Mouse (Mus musculus) thymus, postnatal 0 days (tissue): ENCODE measurements around the gene Cd27. TPM values are rescaled to one million over a fixed set of nuclear protein-coding genes. Genes with fewer than 3 reads are reported as not detected.
"Not testable (repeated sequence)": the region's sequence is repeated elsewhere in the genome, so short reads cannot be mapped to it uniquely, and the experiment has no call there.

Experiments used
- DNase-seq: peaks from one replicate; pipeline ENCODE4 v3.0.0-alpha.2; 2015; ENCODE audit warnings: low spot score
- polyA plus RNA-seq: library from polyadenylated mRNA; unstranded; fragments of >200 nt; fragmentation: Nextera tagmentation; extraction: Ambion mirVana; gene quantifications from 2 replicates; pipeline ENCODE4 v1.2.1, GENCODE M21; 2015

The Cd27 gene
- 175 and 252 TPM in 2 replicates for polyA plus RNA-seq

DNA sequence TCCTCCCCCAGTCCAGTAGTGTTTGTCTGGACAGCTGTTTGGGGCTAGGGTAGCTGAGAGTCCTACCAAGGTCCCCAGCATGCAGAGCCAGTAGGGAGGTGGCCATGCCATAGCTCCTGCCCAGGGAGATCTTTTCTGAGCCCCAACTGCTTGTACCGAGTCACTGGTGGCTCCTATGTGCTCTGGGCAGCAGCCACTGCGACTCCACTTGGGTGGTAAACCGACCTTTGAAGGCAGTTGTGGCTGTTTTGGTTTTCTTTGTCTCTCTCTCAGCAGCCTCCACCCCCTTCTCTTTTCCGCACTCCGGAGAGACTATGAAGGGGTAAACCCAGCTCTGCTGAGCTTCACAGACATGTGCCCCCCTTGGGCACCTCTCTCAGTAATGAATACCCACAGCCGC is at the start of gene Cd27:
TSS of gene Cd27 (minus strand) at position 229 of the 400 bp plus-strand sequence.
- peak; percentile 83 for DNase-seq

DNA sequence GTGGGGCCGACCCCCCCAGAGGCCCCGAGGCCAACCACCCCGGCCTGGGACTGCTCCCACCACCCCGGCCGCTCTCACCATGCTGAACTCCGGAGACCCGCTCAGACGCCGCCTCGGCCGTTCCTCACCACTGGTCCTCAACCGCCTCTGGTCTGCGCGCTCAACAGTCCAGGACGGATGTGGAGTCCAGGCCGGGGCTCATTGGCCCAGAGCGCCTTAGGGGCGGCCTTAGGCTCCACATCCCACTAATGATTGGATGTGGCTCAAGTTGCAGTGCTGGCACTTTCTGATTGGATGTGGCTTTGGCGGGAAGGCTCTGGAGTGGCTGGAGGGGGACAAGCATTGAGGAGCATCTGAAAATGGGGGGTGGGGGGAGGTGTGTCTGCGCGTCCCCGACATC is 49.1 kb upstream of the Cd27 start, which contains the start of gene Tuba3a:
TSS of gene Tuba3a (minus strand) at position 153 of the 400 bp plus-strand sequence.
- no peak for DNase-seq

- DNase-seq: no peak
These were observed 47.9 kb upstream of the Cd27 start for GRCm38 (mm10) chr6:125284751-125285150.

- no peak for DNase-seq
These were observed 47.4 kb upstream of the Cd27 start for GRCm38 (mm10) chr6:125284250-125284649.

- not testable (repeated sequence) for DNase-seq
These were observed 45.9 kb upstream of the Cd27 start for GRCm38 (mm10) chr6:125282721-125283120.

- DNase-seq: no peak
These were observed 42.9 kb upstream of the Cd27 start for GRCm38 (mm10) chr6:125279729-125280128.

DNA sequence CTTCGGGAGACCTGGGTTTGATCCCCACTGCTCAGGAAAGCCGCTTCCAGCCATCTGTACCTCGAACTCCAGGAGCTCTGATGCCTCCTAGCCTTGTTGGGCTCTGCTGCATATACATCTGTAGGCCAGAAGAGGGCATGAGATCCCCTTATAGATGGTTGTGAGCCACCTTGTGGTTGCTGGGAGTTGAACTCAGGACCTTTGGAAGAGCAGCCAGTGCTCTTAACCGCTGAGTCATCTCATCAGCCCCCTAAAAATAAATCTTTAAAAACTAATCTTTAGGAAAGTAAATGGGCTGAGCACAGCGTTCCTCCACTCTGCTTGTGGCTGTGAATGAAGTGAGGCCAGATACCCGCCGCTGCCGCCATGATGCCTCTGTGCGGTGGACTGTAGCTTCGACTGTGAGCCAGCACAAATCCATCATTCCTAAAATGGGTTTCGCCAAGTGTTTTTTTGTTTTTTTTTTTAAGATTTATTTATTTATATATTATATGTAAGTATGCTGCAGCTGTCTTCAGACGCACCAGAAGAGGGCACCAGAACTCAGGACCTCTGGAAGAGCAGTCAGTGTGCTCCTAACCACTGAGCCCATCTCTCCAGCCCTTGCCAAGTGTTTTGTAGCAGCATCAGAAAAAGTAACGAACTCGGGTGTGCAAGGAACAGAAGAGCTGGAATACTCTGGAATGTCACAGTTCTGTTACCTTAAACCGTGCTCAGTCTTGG is 38.2 kb upstream of the Cd27 start:
- DNase-seq: peak; percentile 61

GRCm38 (mm10) chr6:125272228-125272785 is 35.5 kb upstream of the Cd27 start:
- no peak for DNase-seq

GRCm38 (mm10) chr6:125271455-125272227 is 34.8 kb upstream of the Cd27 start:
- DNase-seq: peak; percentile 85

- no peak for DNase-seq
These were observed 32.0 kb upstream of the Cd27 start for GRCm38 (mm10) chr6:125268799-125269198.

DNA sequence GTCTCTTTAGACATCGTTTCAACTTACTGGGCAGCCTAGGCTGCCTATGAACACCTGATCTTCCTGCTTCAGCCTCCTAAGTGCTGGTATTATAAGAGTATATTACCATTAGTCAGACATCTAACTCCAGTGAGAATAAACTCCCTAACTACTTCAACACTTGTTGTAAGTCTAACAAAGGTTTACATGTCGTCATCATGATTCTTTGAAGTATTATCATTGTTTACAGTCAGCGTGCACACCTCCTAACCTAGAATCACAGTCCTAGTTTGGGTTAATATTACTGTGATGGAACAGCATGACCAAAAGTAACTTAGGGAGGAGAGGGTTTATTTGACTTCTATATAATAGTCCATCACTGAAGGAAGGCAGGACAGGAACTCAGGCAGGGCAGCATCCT is 30.7 kb upstream of the Cd27 start:
- DNase-seq: no peak

- DNase-seq: not testable (repeated sequence)
These were observed 29.8 kb upstream of the Cd27 start for GRCm38 (mm10) chr6:125266600-125266999.

GRCm38 (mm10) chr6:125266091-125266490 is 29.3 kb upstream of the Cd27 start:
- DNase-seq: no peak

DNA sequence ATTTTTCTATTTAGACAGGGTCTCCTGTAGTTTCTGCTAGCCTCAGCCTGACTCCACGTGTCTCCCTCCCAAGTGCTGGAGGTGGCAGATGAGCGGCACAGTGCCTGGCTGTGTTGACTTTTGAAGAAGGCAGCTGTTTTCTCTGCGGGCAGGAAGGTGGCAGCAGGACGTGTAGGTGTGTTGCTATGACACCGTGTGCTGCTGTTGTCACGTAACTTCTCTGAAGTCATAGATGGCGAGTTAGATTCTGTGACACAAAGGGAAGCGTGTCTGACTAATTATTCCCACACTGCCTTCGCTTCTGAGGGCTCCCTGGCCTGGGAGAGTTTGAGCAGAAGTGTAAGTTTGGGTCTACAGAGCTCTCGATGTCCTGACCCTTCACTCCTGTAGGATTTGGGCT is 28.4 kb upstream of the Cd27 start:
- DNase-seq: peak; percentile 92

DNA sequence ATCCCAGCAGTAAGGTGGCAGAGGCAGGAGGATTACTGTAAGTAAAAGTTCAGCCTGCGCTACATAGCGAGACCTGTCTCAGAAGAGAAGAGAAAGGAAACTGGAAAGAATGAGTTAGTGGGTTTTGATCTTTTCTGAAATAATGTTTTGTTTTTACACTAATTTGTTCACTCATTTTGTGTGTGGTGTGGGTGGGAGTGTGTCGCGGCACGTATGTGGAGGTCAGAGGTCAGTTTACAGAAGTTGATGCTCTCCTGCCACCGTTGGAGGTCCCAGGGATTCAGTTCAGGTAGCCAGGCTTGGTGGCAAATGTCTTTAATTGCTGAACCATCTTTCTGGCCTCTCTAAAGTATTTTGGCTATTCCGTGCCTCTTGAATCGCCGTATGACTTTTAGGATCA is 27.4 kb upstream of the Cd27 start:
- DNase-seq: no peak

- DNase-seq: no peak
These were observed 23.3 kb upstream of the Cd27 start for GRCm38 (mm10) chr6:125260006-125260555.

- no peak for DNase-seq
These were observed 19.6 kb upstream of the Cd27 start for GRCm38 (mm10) chr6:125256222-125256966.

GRCm38 (mm10) chr6:125255516-125256044 is 18.8 kb upstream of the Cd27 start:
- DNase-seq: no peak

DNA sequence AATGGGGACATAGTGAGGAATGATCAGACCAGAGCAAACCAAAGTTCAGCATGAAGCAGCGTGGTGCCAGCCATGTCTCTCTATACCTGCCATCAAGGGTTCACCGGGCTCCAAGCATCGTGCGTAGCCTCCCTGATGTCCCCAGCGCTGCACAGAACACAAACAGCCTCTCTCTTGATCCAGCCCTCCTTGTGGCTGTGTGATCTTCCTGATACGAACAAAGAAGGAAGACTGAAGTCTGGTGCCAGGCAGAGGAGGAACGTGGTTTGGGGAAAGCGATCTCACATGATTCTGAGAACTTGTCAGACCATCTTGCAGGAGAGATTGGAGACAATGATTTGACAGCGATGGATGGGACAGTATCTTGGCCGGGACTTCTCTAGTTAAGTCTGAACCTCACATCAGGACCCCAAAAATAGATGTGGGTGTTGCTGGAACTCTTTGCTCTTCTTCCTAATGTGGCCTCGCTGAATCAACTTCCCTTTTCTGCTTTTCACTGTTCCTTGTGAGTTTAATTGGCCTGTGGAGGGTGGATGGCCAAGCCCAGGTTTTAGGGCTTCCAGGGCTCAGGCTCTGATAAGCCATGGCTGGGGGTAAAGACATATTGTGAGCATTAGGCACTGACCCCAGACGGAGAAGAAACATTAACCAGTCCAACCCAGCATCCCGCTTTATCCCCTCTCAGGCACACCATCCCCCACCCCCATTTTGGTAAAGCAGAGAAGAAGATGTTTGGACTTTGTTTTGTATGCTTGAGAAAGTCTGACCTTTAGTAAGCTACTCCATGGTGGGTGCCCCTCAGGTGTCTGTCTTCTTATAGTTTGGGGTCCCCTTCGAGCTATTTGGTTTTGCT is 17.3 kb upstream of the Cd27 start:
- no peak for DNase-seq

DNA sequence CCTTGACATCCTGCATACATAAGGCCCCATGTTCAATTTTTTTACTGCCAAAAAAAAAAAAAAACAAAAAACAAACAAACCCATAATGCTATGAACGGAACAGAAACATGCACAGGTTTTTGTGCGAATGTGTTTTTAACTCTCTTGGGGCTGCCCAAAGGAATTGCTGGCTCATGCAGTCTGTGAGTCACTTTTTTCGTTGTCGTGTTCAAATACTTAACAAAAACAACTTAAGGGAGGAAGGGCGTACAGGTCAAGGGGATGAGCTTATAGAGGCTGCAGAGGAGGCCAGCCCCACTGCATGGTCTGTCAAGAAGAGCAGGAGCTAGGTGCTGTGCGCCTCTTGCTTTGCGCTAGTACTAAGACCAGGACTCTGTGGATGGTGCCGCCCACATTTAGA is 15.9 kb upstream of the Cd27 start:
- no peak for DNase-seq
